Mouse (Mus musculus) midbrain, embryonic 10.5 days (tissue): Measurements from ENCODE around the gene Rarb. TPM values are rescaled to one million over a fixed set of nuclear protein-coding genes. Genes with fewer than 3 reads are reported as not detected.

Experiments used
- DNase-seq: peaks from one replicate; pipeline ENCODE4 v3.0.0-alpha.2; 2017; ENCODE audit warnings: low spot score
- H3K27ac ChIP-seq: fragments of 300-500 bp; sonication (generic); replicated peaks from 2 replicates; pipeline ENCODE4 v1.5.1; 2016; ENCODE audit warnings: mild to moderate bottlenecking
- H3K27me3 ChIP-seq: fragments of 300-500 bp; sonication (generic); 2 replicates; pipeline ENCODE4 v1.6.1; 2016; ENCODE audit warnings: low read depth, mild to moderate bottlenecking; ENCODE audit not compliant: poor library complexity, severe bottlenecking
- H3K36me3 ChIP-seq: fragments of 300-500 bp; sonication (generic); 2 replicates; pipeline ENCODE4 v1.6.1; 2016; ENCODE audit warnings: mild to moderate bottlenecking, moderate library complexity
- H3K4me1 ChIP-seq: fragments of 300-500 bp; sonication (generic); 2 replicates; pipeline ENCODE4 v1.6.1; 2016
- H3K4me3 ChIP-seq: fragments of 300-500 bp; sonication (generic); 2 replicates; pipeline ENCODE4 v1.5.1; 2016; ENCODE audit warnings: mild to moderate bottlenecking, moderate library complexity
- H3K9me3 ChIP-seq: fragments of 300-500 bp; sonication (generic); replicated peaks from 2 replicates; pipeline ENCODE4 v1.6.1; 2016; ENCODE audit warnings: mild to moderate bottlenecking
- WGBS: fragments of 180-500 bp; shearing (Covaris S2); methylation state at CpG from one replicate; pipeline ENCODE4 v1.1.7; 2016; 5-methylcytosine and 5-hydroxymethylcytosine counted together
- polyA plus RNA-seq: library from polyadenylated mRNA; unstranded; fragments of >200 nt; fragmentation: Nextera tagmentation; extraction: Ambion mirVana; gene quantifications from 2 replicates; pipeline ENCODE4 v1.2.1, GENCODE M21; 2016

Gene Rarb
- 10.6 and 10.7 TPM in 2 replicates for polyA plus RNA-seq

DNA sequence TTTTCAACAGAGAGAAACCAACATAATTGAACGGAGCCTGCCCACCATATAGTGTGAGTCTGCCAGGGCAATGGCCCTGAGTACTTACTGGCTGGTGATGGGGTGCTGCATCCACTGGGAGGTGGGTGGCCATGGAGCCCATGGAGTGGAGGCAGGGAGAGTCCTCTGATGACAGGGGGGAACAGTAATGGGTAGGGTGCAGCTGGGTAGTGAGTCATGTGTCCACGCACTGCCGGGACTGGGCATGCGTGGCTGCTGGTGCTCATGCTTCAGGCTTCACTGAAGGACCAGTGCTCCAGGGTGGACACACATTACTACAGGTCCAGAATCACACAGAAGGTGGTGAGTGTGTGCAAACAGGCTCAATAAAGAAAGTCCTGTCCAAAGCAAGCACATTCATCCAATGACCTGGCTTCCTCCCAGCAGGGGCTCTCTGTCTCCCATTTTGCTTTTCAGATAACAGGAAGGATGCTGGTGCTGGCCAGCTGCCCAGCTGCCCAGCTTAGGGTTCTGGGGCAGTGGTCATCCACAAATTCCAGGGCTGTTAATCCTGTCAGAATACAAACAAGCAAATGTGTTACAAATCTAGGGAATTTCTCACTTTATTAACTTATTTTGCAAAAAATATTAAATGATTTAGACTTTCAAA, at the start of gene Rarb:
Gene Rarb, minus strand, starts transcription at position 555 of the 649 bp plus-strand sequence.
- H3K9me3 ChIP-seq: no peaks in the 10 kb centered on the region
- H3K36me3 ChIP-seq: no peaks in the 10 kb centered on the region
- no peak for DNase-seq
- no peak within 1 kb of the TSS for H3K4me3 ChIP-seq
- 89% methylated on average over 4 of the region's 4 CpGs for WGBS
- no peak within 1 kb of the TSS for H3K27ac ChIP-seq
- H3K4me1 ChIP-seq: 0 out of 2 replicates have a peak, but pooled peaks cover 5% of the 10 kb centered on the region
- H3K27me3 ChIP-seq: no peaks in the 10 kb centered on the region

DNA sequence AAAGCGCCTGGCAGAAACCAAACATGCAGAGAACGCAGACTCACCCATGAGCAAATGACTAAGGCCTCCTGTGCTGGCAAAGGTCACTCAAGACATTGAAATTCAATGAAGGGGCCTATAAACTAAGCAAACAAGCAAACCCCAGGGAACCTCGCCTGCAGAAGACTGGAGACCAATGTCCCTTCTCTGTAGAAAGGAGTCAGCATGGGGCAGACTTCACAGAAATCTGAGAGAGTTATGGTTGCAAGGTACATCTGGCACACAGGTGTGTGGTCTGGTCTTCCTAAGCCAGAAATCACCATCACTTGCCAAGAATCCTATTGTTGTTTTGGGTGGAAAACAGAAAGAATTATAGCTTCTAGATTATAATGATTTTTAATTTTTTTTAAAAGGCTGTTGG, 23.1 kb upstream of the Rarb start:
- H3K36me3 ChIP-seq: no peaks in the 10 kb centered on the region
- H3K4me1 ChIP-seq: peaks cover 7% of the 10 kb centered on the region
- H3K9me3 ChIP-seq: no peaks in the 10 kb centered on the region
- no peak overlapping the region for H3K4me3 ChIP-seq
- DNase-seq: no peak
- no peaks in the 10 kb centered on the region for H3K27me3 ChIP-seq
- no peak overlapping the region for H3K27ac ChIP-seq
- WGBS: 62% methylated on average over 3 of the region's 3 CpGs

DNA sequence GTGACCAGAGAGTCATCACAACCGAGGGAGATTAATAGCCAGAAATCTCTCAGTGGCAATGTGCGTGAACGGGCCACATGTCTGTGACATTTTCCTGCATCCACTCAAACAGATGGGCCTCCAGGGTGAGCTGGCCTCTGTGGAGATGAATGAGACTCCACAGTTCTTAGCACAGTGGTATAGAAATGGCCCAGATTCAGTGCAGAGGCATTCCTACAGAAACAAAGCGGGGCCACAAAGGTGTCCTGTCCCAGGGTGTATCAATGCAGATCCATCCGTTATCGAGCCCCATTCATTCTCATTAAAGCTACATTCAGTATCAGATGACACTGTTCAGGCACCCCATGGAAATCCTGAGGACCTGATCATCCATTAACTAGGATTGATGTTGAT, 22.6 kb upstream of the Rarb start:
- Histone ChIP-seq H3K27ac (no peak overlapping the region), H3K36me3 (no peaks in the 10 kb centered on the region), H3K4me3 (no peak overlapping the region), H3K9me3 (no peaks in the 10 kb centered on the region), H3K27me3 (no peaks in the 10 kb centered on the region), H3K4me1 (peaks cover 7% of the 10 kb centered on the region)
- 72% methylated on average over 6 of the region's 6 CpGs for WGBS
- no peak for DNase-seq

DNA sequence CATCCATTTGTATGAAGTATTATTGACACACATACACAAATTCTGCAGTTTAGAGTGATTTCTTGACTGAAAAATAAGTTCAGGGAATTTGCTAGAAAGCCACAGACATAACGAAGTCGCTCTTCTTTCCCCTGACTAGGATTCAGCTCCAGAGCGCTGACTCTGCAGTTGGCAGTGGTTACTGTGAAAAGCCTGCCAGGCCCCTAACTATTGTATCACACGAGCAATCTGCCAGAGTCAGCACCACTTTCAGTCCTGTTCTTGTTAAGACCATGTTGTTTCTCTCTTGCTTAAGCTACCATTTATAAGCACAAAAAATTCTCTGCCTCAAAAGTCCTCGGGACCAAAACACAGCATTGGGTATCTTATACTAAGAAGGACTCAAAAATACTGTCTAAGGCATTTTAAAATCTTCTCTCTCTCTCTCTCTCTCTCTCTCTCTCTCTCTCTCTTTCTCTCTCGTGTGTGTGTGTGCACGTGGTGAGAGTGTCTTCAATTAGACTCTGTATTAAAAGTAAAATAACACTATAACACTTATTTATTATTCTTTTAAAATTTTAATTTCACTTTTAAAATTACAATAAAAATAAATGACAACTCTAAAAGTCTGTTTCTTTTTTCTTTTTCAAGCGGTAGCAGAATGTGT, 22.1 kb upstream of the Rarb start:
- peaks cover 7% of the 10 kb centered on the region for H3K4me1 ChIP-seq
- 71% methylated on average over 8 of the region's 8 CpGs for WGBS
- H3K27me3 ChIP-seq: no peaks in the 10 kb centered on the region
- H3K27ac ChIP-seq: no peak overlapping the region
- no peaks in the 10 kb centered on the region for H3K9me3 ChIP-seq
- no peak for DNase-seq
- H3K36me3 ChIP-seq: no peaks in the 10 kb centered on the region
- no peak overlapping the region for H3K4me3 ChIP-seq

- Histone ChIP-seq H3K27me3 (no peaks in the 10 kb centered on the region), H3K36me3 (no peaks in the 10 kb centered on the region), H3K4me1 (peaks cover 7% of the 10 kb centered on the region), H3K4me3 (no peak overlapping the region), H3K27ac (no peak overlapping the region), H3K9me3 (no peaks in the 10 kb centered on the region)
- DNase-seq: no peak
- 97% methylated on average over 2 of the region's 2 CpGs for WGBS
Measured at GRCm38 (mm10) chr14:16840135-16840534, 21.2 kb upstream of the Rarb start.

DNA sequence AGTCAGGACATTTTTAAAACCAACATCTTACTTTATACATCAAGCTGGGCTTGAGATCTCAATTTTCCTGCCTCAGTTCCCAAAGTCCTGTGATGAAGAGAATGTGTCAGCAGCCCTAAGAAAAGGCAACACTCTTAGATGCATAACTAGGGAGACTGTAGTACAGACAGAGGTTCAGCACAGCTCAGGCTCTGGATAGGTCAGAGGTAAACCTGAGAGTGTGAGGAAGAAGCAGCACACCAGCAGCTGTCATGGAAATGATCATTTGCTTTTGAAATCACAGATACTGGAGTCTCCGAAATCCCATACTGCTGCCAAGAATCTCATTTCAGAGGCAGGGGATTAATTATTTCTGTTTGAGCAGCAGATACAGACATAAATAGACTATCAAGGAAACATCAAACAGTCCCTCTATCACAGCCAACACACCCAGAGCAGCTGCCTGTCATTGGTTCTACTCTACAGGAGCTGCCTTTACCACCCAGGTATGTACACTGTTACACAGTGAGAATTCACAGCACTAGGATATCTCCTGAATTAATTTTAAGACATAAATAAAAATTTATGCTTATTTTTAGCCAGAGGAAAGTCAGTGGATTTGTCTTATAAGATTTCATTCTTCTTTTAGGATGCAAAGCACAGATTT, 3.7 kb downstream of the Rarb start:
- Histone ChIP-seq H3K36me3 (no peaks in the 10 kb centered on the region), H3K4me3 (no peak overlapping the region), H3K9me3 (no peaks in the 10 kb centered on the region), H3K27ac (no peak overlapping the region), H3K4me1 (no peaks in the 10 kb centered on the region), H3K27me3 (no peaks in the 10 kb centered on the region)
- DNase-seq: no peak
- WGBS: 87% methylated on average over 1 of the region's 1 CpGs

DNA sequence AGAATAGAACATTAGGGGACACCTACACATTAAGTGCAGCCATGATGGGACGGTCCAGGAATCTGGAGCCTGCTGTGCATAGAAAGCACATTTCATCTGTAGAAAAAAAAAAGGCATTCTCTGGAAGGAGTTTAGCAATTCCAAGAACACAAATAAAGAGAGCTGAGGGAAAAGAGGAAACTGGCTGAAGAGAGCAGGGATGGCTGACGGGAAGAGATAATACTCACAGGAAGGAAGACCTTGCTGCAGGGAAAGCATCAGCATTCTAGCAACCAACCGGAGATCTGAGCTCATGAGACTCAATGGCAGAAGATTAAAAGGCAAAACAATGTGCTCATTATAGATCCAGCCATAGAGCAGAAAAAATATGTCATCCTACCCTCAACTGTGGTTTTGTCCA, 12.8 kb downstream of the Rarb start:
- no peaks in the 10 kb centered on the region for H3K27me3 ChIP-seq
- no peak overlapping the region for H3K4me3 ChIP-seq
- H3K36me3 ChIP-seq: no peaks in the 10 kb centered on the region
- no peak overlapping the region for H3K27ac ChIP-seq
- no peaks in the 10 kb centered on the region for H3K4me1 ChIP-seq
- no peak for DNase-seq
- WGBS: 87% methylated on average over 3 of the region's 3 CpGs
- H3K9me3 ChIP-seq: no peaks in the 10 kb centered on the region

- Histone ChIP-seq H3K4me3 (no peak overlapping the region), H3K27me3 (no peaks in the 10 kb centered on the region), H3K9me3 (no peaks in the 10 kb centered on the region), H3K27ac (no peak overlapping the region), H3K36me3 (no peaks in the 10 kb centered on the region), H3K4me1 (no peaks in the 10 kb centered on the region)
- 79% methylated on average over 1 of the region's 1 CpGs for WGBS
- DNase-seq: no peak
Measured at GRCm38 (mm10) chr14:16790161-16790560, 28.8 kb downstream of the Rarb start.

DNA sequence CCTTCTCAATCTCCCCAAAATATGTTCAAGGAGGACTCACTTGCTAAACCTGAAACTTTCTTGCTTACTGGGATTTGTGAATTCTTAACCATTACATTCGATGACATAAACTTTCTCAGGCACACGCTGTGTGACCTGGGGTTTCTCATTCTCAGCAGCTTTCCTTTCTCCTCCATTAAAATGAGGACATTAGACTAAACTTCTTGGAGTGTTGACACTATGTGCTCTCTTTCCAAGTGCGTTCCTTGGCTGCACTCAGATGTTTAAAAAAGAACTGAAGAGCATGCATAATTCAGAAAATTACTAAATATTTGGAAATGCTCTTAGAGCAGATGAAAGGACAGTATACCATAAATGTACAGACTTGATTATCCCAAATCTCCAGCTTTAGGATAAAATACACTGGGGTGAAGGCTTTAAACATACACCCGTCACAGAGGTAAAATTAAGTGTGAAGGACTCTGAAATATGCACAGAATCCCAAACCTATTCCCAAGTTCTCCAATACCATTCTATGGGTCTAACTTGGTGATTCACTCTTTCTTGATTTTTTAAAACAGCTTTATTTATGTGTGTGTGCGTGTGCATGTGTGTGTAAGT, 36.9 kb downstream of the Rarb start:
- Histone ChIP-seq H3K4me1 (no peaks in the 10 kb centered on the region), H3K27me3 (no peaks in the 10 kb centered on the region), H3K9me3 (no peaks in the 10 kb centered on the region), H3K27ac (no peak overlapping the region), H3K4me3 (no peak overlapping the region), H3K36me3 (no peaks in the 10 kb centered on the region)
- DNase-seq: no peak
- 89% methylated on average over 5 of the region's 5 CpGs for WGBS

- no peak overlapping the region for H3K4me3 ChIP-seq
- DNase-seq: no peak
- no peaks in the 10 kb centered on the region for H3K4me1 ChIP-seq
- no peaks in the 10 kb centered on the region for H3K9me3 ChIP-seq
- H3K36me3 ChIP-seq: no peaks in the 10 kb centered on the region
- whole genome bisulfite sequencing: 94% methylated on average over 2 of the region's 2 CpGs
- H3K27ac ChIP-seq: no peak overlapping the region
- H3K27me3 ChIP-seq: no peaks in the 10 kb centered on the region
Measured at GRCm38 (mm10) chr14:16776723-16777381, 42.1 kb downstream of the Rarb start.

- H3K4me3 ChIP-seq: no peak overlapping the region
- WGBS: 82% methylated on average over 3 of the region's 3 CpGs
- H3K27ac ChIP-seq: no peak overlapping the region
- no peaks in the 10 kb centered on the region for H3K36me3 ChIP-seq
- no peaks in the 10 kb centered on the region for H3K9me3 ChIP-seq
- no peak for DNase-seq
- no peaks in the 10 kb centered on the region for H3K27me3 ChIP-seq
- no peaks in the 10 kb centered on the region for H3K4me1 ChIP-seq
Measured at GRCm38 (mm10) chr14:16772927-16773326, 46.0 kb downstream of the Rarb start.

- no peaks in the 10 kb centered on the region for H3K36me3 ChIP-seq
- no peak overlapping the region for H3K27ac ChIP-seq
- 95% methylated on average over 1 of the region's 1 CpGs for WGBS
- DNase-seq: no peak
- no peak overlapping the region for H3K4me3 ChIP-seq
- no peaks in the 10 kb centered on the region for H3K4me1 ChIP-seq
- H3K27me3 ChIP-seq: no peaks in the 10 kb centered on the region
- no peaks in the 10 kb centered on the region for H3K9me3 ChIP-seq
Measured at GRCm38 (mm10) chr14:16765891-16766290, 53.1 kb downstream of the Rarb start.
